Mouse (Mus musculus) layer of hippocampus, adult 2 months (tissue): Measurements from ENCODE around the gene 1700067P10Rik. TPM values are rescaled to one million over a fixed set of nuclear protein-coding genes. Genes with fewer than 3 reads are reported as not detected.
A peak's percentile ranks its signal among the peaks of the same experiment; 100 is the strongest.

Experiments used
- DNase-seq, 2 experiments: peaks; one replicate each; pipeline ENCODE4 v3.0.0; 2022; ENCODE audit warnings: low spot score in 2 of 2
- H3K27ac ChIP-seq: fragments of 200-600 bp; 2 replicates; pipeline ENCODE4 v1.8.1; 2022
- H3K4me3 ChIP-seq: fragments of 200-600 bp; 2 replicates; pipeline ENCODE4 v1.8.1; 2022; ENCODE audit warnings: mild to moderate bottlenecking
- CTCF ChIP-seq: fragments of 200-600 bp; conservative IDR thresholded peaks from 2 replicates; pipeline ENCODE4 v1.8.1; 2022; ENCODE audit warnings: antibody characterized with exemption, mild to moderate bottlenecking, moderate library complexity
- total RNA-seq, 2 experiments: library from RNA; stranded (reverse); gene quantifications; 2 replicates each; pipeline ENCODE4 v1.2.3; 2021

Gene 1700067P10Rik
- total RNA-seq, 2 experiments from 2014 or later: not detected

DNA sequence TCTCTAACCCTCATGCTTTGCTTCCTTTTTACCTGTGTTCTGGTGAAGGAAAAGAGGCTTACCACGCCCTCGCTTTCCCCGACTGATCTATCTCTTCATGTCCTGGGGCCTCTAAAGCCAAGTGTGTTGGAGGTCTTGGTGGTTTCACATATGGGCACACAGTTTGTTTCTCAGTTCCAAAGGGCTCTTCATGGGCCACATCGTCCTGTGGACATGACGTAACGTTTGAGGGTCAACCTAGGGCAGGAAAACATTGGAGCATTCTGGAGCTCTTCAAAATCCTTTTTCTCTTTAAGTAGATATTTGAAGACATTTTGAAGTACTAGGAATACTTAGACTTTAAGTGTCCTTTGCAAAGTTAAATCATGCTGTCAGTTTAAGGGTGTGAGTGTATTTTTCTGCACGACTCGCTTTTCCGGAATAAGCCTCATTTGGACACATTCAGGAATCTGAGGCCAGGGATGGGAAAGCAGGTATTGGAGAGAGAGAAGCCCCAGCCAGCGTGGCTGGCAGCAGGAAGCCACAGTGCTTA is 22.0 kb upstream of the 1700067P10Rik start:
- H3K27ac ChIP-seq: no peak overlapping the region
- no peak for DNase-seq
- no peak for TF ChIP-seq CTCF

DNA sequence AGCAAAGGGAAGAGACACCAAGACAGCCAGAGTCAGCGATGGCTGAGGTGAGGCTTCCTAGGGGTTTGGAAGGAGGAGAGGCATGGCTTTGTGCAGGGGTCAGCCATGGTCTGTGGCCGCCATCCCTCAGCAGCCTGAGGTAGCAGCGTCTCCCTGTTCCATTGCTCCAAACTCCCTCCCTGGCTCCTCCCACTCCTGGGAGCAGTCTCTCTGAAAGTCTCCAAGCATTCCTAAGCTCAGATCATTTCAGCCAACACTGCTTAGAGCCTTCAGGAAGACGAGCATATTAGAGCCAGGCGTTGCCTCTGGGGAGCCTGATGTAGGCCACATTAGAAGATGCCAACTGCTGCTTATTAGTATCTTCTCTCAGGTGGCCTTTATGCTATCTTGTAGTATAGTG is 21.4 kb upstream of the 1700067P10Rik start:
- Histone ChIP-seq H3K27ac (no peak overlapping the region), H3K4me3 (no peak overlapping the region)
- no peak for DNase-seq
- TF ChIP-seq CTCF: no peak

More for the DNA sequence above, 22.0 kb upstream of the 1700067P10Rik start:
- no peak overlapping the region for H3K4me3 ChIP-seq

DNA sequence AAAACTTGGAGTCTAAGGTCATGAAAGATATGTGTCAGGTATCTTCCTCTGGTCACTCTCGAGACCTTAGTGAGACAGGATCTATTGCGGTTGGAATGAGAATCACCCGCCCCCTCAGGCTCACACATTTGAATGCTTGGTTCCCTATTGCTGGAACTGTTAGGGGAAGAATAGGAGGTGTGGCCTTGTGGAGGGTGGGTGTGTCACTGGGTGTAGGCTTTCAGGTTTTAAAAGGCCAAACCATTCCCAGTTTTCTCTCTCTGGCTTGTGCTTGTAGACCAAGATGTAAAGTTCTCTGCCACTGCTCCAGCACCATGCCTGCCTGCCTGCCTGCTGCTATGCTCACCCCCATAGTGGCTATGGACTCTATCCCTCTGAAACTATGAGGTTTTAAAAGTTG is 8.5 kb upstream of the 1700067P10Rik start:
- Histone ChIP-seq H3K4me3 (no peak overlapping the region), H3K27ac (no peak overlapping the region)
- DNase-seq: no peak
- no peak for TF ChIP-seq CTCF

DNA sequence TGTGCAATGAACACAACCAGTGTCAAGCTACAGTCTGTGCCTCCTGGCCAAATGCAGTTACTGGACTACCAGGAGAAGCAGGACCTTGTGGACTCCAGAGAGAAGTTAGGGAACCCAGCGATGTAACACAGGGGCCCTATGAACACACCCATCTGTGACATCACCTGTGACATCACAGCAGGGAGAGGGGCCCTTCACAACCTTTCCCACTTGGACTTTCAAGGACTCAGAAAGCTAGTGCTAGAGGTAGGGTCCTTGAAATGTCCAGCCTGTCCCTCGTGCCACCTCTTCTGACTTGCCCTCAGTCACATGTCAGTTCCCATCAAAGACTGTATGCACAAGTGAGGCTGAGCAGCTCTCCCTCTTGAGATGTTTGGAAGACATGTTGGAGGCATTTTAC is 327 bp downstream of the 1700067P10Rik start:
- H3K4me3 ChIP-seq: no peak overlapping the region
- TF ChIP-seq CTCF: no peak
- DNase-seq: no peak
- no peak overlapping the region for H3K27ac ChIP-seq

DNA sequence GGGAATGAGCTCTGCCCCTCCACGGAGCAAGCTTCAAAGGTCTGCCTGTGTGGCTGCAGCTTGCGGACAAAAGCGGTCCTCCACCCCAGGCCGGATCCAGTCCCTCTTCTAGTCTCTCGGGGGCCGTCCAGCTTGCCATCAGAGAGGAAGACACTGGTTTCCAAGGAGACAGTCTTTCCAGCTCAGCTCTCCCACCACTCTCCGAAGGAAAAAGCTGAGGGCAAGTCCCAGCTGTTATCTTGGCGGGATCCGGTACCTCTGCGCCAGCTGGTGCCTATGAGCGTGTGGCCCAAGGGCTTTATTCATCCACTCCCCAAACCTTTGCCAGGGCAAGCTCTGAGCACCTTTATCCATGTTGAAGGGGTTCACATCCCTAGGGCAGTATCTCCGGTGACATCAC is 1.2 kb downstream of the 1700067P10Rik start:
- no peak for DNase-seq
- no peak for TF ChIP-seq CTCF
- no peak overlapping the region for H3K27ac ChIP-seq
- H3K4me3 ChIP-seq: no peak overlapping the region

DNA sequence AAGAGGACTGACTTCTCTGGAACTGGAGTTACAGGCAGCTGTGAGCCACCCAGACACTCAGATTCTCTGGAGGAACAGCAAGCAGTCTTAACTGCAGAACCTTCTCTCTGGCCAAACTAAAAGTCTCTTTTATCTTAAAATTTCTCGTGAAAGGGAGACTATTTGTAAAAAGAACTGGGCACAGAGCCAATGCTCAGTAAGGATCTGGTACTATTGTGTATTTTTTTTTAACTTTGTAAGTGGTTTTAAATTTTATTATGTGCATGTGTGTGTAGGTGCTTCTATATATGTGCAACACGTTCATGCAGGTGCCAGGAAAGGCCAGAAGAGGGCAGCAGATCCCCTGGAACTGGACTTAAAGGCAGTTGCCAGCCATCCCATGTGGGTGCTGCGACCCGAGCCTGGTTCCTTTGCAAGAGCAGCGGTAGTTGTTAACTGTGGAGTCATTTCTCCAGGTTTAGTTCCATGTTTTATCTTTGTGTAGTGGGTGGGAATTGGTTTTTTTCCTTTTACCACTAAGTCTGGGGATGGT is 4.2 kb downstream of the 1700067P10Rik start:
- DNase-seq: no peak
- Histone ChIP-seq H3K27ac (no peak overlapping the region), H3K4me3 (no peak overlapping the region)
- peak; percentile 31; the same call in 1 of the 2 replicates for TF ChIP-seq CTCF

DNA sequence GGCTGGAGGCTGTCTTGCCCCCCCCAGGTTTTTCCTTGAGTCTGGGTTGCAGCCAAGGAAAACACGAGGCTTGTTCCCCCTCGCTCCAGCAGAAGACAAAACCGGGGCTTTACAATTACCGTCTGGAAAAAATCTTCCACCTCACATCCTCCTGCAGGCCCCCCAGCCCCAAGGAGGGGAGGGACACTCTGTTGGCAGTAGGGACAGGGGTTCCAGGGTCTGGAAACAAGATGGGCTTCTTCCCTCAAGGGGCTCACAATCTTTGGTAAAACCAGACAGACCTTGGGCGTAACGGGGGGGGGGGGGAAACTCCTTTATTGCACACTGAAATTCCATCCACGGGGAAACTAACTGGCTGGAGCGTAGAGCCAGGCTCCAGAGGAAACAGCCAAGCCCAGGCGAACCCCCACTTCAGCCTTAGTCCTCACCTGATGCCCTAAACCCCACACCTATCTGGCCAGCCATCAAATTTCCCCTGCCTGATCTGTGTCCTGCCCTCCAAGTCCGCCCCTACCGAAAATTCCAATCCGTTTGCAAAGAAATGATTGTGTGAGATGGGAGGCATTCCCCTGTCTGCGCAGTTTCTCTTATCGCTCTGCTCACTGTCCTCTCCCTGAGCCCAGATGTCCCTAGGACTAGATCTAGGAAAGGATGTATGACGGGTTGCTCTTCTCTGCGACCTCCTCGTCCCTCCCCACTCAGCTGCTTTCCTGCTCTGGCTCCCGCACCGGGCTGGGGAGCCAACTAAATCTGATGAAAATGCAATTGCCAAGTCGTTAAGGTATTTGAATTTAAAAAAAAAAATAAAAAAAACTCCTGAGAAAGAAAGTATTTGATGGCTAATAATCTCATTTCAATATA is 5.9 kb downstream of the 1700067P10Rik start:
- no peak for TF ChIP-seq CTCF
- H3K4me3 ChIP-seq: no peak overlapping the region

DNA sequence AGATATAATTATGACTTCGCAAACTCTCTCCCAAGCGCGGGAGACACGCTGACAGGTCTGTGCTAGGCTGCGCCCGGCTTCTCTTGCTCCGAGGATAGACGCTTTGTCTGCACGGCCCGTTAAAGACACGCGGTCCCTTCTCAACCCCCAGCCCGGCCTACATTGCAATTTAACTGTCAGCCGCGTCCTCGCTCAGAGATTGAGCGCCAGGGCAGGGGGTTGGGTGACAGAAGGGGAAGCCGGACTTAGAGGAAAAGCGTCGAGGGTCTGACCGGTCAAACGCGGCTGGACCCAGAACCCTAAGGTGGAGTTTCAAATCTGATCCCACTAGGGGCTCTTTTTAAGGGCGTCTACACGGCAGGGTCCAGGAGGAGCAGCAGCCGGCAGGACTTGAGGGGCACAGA is 6.6 kb downstream of the 1700067P10Rik start:
- Histone ChIP-seq H3K4me3 (no peak overlapping the region), H3K27ac (no peak overlapping the region)
- no peak for DNase-seq
- TF ChIP-seq CTCF: no peak

More for the DNA sequence above, 5.9 kb downstream of the 1700067P10Rik start:
- no peak overlapping the region for H3K27ac ChIP-seq
- DNase-seq: no peak

DNA sequence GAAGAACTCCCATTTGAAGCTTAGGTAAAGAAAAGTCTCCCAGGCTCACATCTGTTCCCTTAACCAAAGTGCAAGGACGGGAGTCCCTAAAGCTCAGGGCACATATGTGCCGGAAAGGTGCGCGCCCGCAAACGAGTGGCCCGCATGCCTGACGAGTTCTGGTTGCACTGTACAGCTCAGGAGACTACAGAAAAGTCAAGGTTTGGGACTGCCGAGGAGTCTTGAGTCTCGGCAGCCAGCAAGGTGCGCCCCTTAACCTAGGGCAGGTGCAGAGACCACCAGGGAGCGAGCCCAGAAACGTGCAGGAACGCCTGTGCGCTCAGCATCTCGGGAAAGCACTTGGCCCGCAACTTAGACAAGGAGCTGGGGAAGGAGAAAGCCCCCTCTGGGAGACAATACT is 7.2 kb downstream of the 1700067P10Rik start:
- Histone ChIP-seq H3K4me3 (no peak overlapping the region), H3K27ac (no peak overlapping the region)
- no peak for DNase-seq
- no peak for TF ChIP-seq CTCF

DNA sequence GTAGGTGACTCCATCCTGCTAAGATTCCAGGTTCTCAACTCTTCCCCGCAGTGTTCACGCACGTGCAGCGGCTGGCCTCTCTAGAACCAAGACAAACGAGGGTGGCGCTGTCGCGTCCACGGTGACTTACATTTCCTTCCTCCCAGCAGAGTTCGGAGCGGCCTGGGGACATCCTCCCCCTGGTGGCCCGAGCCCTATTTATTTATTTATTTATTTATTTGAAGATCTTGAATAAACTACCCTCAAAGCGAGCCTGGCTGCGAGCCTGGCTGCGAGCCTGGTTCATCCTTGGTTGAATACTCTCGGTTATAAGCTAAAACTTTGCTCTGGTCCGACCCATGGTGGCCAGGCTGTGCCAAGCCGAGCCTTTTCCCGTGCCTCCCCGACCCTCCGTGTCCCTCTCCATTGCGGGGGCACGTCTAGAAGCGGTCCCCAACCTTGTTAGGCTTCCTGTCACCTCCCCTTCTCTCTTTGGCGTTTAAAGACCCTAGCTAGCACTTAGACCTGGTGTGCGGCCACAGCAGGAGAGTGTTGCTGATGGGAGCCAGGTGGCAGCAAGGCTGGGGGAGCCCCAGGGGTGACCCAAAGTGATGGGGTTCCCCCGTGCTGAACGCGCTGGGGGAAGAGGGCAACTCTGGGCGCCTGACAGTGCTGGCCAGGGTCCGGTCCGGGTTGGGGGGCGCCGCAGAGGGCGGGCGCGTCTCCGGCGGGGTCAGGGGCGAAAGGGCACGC is 8.1 kb downstream of the 1700067P10Rik start:
- peak; percentile 63 for TF ChIP-seq CTCF
- no peak overlapping the region for H3K27ac ChIP-seq
- no peak for DNase-seq
- H3K4me3 ChIP-seq: no peak overlapping the region

DNA sequence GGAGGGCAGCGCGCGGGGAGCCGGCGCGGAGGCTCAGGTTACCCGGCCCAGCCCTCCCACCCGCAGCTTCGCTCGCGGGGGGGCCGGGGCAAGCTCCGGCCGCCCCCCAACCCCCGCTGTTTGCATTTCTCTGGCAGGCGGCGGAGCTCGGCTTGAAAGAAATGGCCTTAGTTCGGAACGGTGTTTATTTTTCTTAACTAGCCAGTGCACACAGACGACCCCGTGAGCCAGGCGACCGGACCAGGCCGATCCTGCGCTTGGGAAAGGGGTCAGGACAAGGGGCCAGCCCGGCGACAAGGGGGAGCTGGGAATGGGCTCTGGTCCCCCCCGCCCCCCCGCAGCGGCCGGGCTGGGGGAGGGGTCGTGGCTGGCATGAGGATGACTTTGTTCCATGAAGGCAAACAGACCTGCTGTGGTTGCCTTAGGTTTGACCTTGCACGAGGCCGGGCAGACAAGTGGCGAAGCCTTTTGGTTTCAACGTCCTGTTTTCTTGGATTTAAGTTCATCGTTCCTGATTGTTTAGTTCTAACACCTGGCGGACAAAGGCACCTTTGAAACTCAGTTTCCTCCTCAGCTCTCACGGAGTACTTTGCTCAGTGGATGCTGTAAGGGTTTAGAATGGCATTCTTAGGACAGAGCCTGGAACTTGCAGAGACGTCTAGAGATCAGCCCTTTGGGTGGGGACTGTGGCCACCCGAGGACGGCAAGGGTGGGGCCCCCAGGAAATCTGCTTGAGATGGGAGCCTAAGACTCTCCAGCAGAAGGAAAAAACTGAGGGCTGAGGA is 8.8 kb downstream of the 1700067P10Rik start:
- no peak for DNase-seq
- no peak for TF ChIP-seq CTCF
- Histone ChIP-seq H3K27ac (no peak overlapping the region), H3K4me3 (no peak overlapping the region)

DNA sequence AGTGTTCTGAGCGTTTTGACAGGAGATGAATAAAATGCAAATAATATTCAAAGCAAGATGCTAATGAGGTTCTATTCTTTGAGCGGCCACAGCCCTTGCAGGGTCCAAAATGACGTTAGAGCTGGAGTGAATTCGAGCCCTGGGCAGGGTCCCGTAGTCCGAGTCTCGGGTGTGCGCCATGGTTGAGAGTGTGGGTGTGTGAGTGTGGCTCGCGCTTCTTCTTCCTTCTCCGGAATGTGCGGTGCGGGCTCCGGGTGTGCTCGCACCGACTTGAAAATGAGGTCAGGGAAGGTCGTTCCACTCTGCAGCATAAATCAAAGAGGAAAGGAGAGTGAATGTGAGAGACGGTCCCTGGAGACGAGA is 9.4 kb downstream of the 1700067P10Rik start:
- H3K4me3 ChIP-seq: no peak overlapping the region
- no peak for TF ChIP-seq CTCF
- no peak for DNase-seq
- no peak overlapping the region for H3K27ac ChIP-seq

DNA sequence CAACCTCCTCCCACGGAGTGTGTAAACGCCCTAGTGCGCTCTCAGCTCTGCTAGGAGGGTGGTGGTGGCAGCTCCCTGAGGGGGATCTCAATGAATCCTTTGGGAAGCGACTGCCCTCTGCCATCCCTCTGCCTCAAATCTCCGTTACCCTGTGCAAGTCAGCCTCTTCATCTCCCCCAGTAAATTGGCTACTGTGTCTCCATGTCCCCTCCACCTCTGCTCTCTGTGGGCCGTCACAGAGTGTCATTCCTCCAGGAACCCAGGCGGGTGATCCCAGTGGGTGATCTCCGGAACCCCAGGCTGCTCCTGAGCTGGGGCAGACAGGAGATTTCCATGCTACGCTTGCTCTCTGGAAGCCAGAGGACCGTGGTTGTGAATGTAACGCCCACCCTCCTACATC is 10.2 kb downstream of the 1700067P10Rik start:
- Histone ChIP-seq H3K4me3 (no peak overlapping the region), H3K27ac (no peak overlapping the region)
- no peak for TF ChIP-seq CTCF
- no peak for DNase-seq
